Mouse (Mus musculus): ENCODE results near the gene Rpap1. TPM values are rescaled to one million over a fixed set of nuclear protein-coding genes. Genes with fewer than 3 reads are reported as not detected.

Rpap1 gene
- 26.1 and 26.7 TPM in 2 replicates for polyA plus RNA-seq (2015; fragmentation: Nextera tagmentation; extraction: Ambion mirVana)

- peak; percentile 96 for ATAC-seq (ENCODE audit: insufficient read depth, low FRiP score)
Observed at GRCm38 (mm10) chr2:119787206-119787883, at the start of gene Rpap1. Gene Rpap1 (minus strand): TSS chr2:119787537.

GRCm38 (mm10) chr2:119834231-119834630 lies 46.9 kb upstream of the Rpap1 start:
- no peak overlapping the region for H3K4me2 ChIP-seq (ENCODE audit: low read depth, low read length)
- WGBS = 77% methylated on average over 4 of the region's 4 CpGs
- no peaks in the 10 kb centered on the region for H3K9me3 ChIP-seq (replicated peaks; ENCODE audit: control insufficient read depth, low read length)

More at GRCm38 (mm10) chr2:119787206-119787883, at the start of gene Rpap1:
- Histone ChIP-seq H3K9ac (ENCODE audit: low read length) (peak within 1 kb of the TSS; percentile 76), H3K4me2 (ENCODE audit: low read depth, low read length) (peak within 1 kb of the TSS; percentile 75), H3K36me3 (ENCODE audit: control insufficient read depth, insufficient read depth, low read length) (peaks cover 5% of the 10 kb centered on the region; the same call in 1 of the 2 replicates), H3K4me3 (replicated peaks; ENCODE audit: low read length) (peak within 1 kb of the TSS; percentile 65), H3K9me3 (replicated peaks; ENCODE audit: control insufficient read depth, low read length) (0 out of 2 replicates have a peak, but pooled peaks cover 5% of the 10 kb centered on the region), H3K4me1 (ENCODE audit: control insufficient read depth, insufficient read depth, low read length) (peaks cover 6% of the 10 kb centered on the region), H3K27ac (ENCODE audit: low read length) (peak within 1 kb of the TSS; percentile 77), H3K27me3 (ENCODE audit: control insufficient read depth, insufficient read depth, low read length) (no peaks in the 10 kb centered on the region)
- under 1% methylated on average over 44 of the region's 44 CpGs for WGBS

GRCm38 (mm10) chr2:119830579-119830978 lies 43.2 kb upstream of the Rpap1 start:
- no peaks in the 10 kb centered on the region for H3K36me3 ChIP-seq (ENCODE audit: control insufficient read depth, insufficient read depth, low read length)
- WGBS = 75% methylated on average over 2 of the region's 2 CpGs
- no peak for ATAC-seq (ENCODE audit: insufficient read depth, low FRiP score)
- H3K9me3 ChIP-seq (replicated peaks; ENCODE audit: control insufficient read depth, low read length) = no peaks in the 10 kb centered on the region
- H3K4me2 ChIP-seq (ENCODE audit: low read depth, low read length) = no peak overlapping the region
- no peak overlapping the region for H3K27ac ChIP-seq (ENCODE audit: low read length)
- no peaks in the 10 kb centered on the region for H3K27me3 ChIP-seq (ENCODE audit: control insufficient read depth, insufficient read depth, low read length)
- no peaks in the 10 kb centered on the region for H3K4me1 ChIP-seq (ENCODE audit: control insufficient read depth, insufficient read depth, low read length)
- H3K9ac ChIP-seq (ENCODE audit: low read length) = no peak overlapping the region
- no peak overlapping the region for H3K4me3 ChIP-seq (replicated peaks; ENCODE audit: low read length)

More at GRCm38 (mm10) chr2:119834231-119834630, 46.9 kb upstream of the Rpap1 start:
- Histone ChIP-seq H3K4me1 (ENCODE audit: control insufficient read depth, insufficient read depth, low read length) (no peaks in the 10 kb centered on the region), H3K27me3 (ENCODE audit: control insufficient read depth, insufficient read depth, low read length) (no peaks in the 10 kb centered on the region), H3K9ac (ENCODE audit: low read length) (no peak overlapping the region), H3K4me3 (replicated peaks; ENCODE audit: low read length) (no peak overlapping the region), H3K27ac (ENCODE audit: low read length) (no peak overlapping the region), H3K36me3 (ENCODE audit: control insufficient read depth, insufficient read depth, low read length) (no peaks in the 10 kb centered on the region)
- no peak for ATAC-seq (ENCODE audit: insufficient read depth, low FRiP score)

GRCm38 (mm10) chr2:119821136-119821535 lies 33.8 kb upstream of the Rpap1 start:
- Histone ChIP-seq H3K27ac (ENCODE audit: low read length) (no peak overlapping the region), H3K4me3 (replicated peaks; ENCODE audit: low read length) (no peak overlapping the region), H3K27me3 (ENCODE audit: control insufficient read depth, insufficient read depth, low read length) (no peaks in the 10 kb centered on the region), H3K9ac (ENCODE audit: low read length) (no peak overlapping the region), H3K4me1 (ENCODE audit: control insufficient read depth, insufficient read depth, low read length) (peaks cover 4% of the 10 kb centered on the region; the same call in 1 of the 2 replicates), H3K36me3 (ENCODE audit: control insufficient read depth, insufficient read depth, low read length) (no peaks in the 10 kb centered on the region), H3K9me3 (replicated peaks; ENCODE audit: control insufficient read depth, low read length) (no peaks in the 10 kb centered on the region), H3K4me2 (ENCODE audit: low read depth, low read length) (no peak overlapping the region)
- 78% methylated on average over 9 of the region's 9 CpGs for WGBS
- ATAC-seq (ENCODE audit: insufficient read depth, low FRiP score) = no peak

GRCm38 (mm10) chr2:119818668-119819272 lies 31.4 kb upstream of the Rpap1 start:
- no peak overlapping the region for H3K4me2 ChIP-seq (ENCODE audit: low read depth, low read length)
- WGBS = 37% methylated on average over 9 of the region's 9 CpGs
- H3K36me3 ChIP-seq (ENCODE audit: control insufficient read depth, insufficient read depth, low read length) = no peaks in the 10 kb centered on the region
- H3K9ac ChIP-seq (ENCODE audit: low read length) = no peak overlapping the region
- no peaks in the 10 kb centered on the region for H3K27me3 ChIP-seq (ENCODE audit: control insufficient read depth, insufficient read depth, low read length)
- no peaks in the 10 kb centered on the region for H3K9me3 ChIP-seq (replicated peaks; ENCODE audit: control insufficient read depth, low read length)
- peaks cover 9% of the 10 kb centered on the region; the same call in 1 of the 2 replicates for H3K4me1 ChIP-seq (ENCODE audit: control insufficient read depth, insufficient read depth, low read length)
- ATAC-seq (ENCODE audit: insufficient read depth, low FRiP score) = peak; percentile 72; the same call in 1 of the 2 replicates
- peak overlapping the region; percentile 85 for H3K27ac ChIP-seq (ENCODE audit: low read length)
- H3K4me3 ChIP-seq (replicated peaks; ENCODE audit: low read length) = no peak overlapping the region

GRCm38 (mm10) chr2:119817047-119817446 lies 29.7 kb upstream of the Rpap1 start:
- no peak overlapping the region for H3K4me2 ChIP-seq (ENCODE audit: low read depth, low read length)
- WGBS = 86% methylated on average over 5 of the region's 5 CpGs
- H3K4me1 ChIP-seq (ENCODE audit: control insufficient read depth, insufficient read depth, low read length) = peaks cover 9% of the 10 kb centered on the region; the same call in 1 of the 2 replicates
- no peaks in the 10 kb centered on the region for H3K9me3 ChIP-seq (replicated peaks; ENCODE audit: control insufficient read depth, low read length)
- H3K9ac ChIP-seq (ENCODE audit: low read length) = peak overlapping the region; percentile 37; the same call in 1 of the 2 replicates
- no peaks in the 10 kb centered on the region for H3K27me3 ChIP-seq (ENCODE audit: control insufficient read depth, insufficient read depth, low read length)
- H3K4me3 ChIP-seq (replicated peaks; ENCODE audit: low read length) = no peak overlapping the region
- no peak overlapping the region for H3K27ac ChIP-seq (ENCODE audit: low read length)
- no peaks in the 10 kb centered on the region for H3K36me3 ChIP-seq (ENCODE audit: control insufficient read depth, insufficient read depth, low read length)
- no peak; the same call in 1 of the 2 replicates for ATAC-seq (ENCODE audit: insufficient read depth, low FRiP score)

- no peak for ATAC-seq (ENCODE audit: insufficient read depth, low FRiP score)
- Histone ChIP-seq H3K36me3 (ENCODE audit: control insufficient read depth, insufficient read depth, low read length) (no peaks in the 10 kb centered on the region), H3K4me1 (ENCODE audit: control insufficient read depth, insufficient read depth, low read length) (peaks cover 9% of the 10 kb centered on the region; the same call in 1 of the 2 replicates), H3K4me3 (replicated peaks; ENCODE audit: low read length) (no peak overlapping the region), H3K9me3 (replicated peaks; ENCODE audit: control insufficient read depth, low read length) (no peaks in the 10 kb centered on the region), H3K27ac (ENCODE audit: low read length) (no peak overlapping the region), H3K9ac (ENCODE audit: low read length) (peak overlapping the region; percentile 37; the same call in 1 of the 2 replicates), H3K27me3 (ENCODE audit: control insufficient read depth, insufficient read depth, low read length) (no peaks in the 10 kb centered on the region), H3K4me2 (ENCODE audit: low read depth, low read length) (no peak overlapping the region)
- 94% methylated on average over 13 of the region's 13 CpGs for WGBS
Observed at GRCm38 (mm10) chr2:119816611-119817010, 29.3 kb upstream of the Rpap1 start.

- ATAC-seq (ENCODE audit: insufficient read depth, low FRiP score) = peak; percentile 48
- Histone ChIP-seq H3K4me1 (ENCODE audit: control insufficient read depth, insufficient read depth, low read length) (peaks cover 9% of the 10 kb centered on the region; the same call in 1 of the 2 replicates), H3K9me3 (replicated peaks; ENCODE audit: control insufficient read depth, low read length) (no peaks in the 10 kb centered on the region), H3K27ac (ENCODE audit: low read length) (peak overlapping the region; percentile 14; the same call in 1 of the 2 replicates), H3K36me3 (ENCODE audit: control insufficient read depth, insufficient read depth, low read length) (no peaks in the 10 kb centered on the region), H3K27me3 (ENCODE audit: control insufficient read depth, insufficient read depth, low read length) (no peaks in the 10 kb centered on the region), H3K4me2 (ENCODE audit: low read depth, low read length) (no peak overlapping the region), H3K9ac (ENCODE audit: low read length) (no peak overlapping the region), H3K4me3 (replicated peaks; ENCODE audit: low read length) (no peak overlapping the region)
- 57% methylated on average over 7 of the region's 7 CpGs for WGBS
Observed at GRCm38 (mm10) chr2:119814376-119814933, 27.1 kb upstream of the Rpap1 start.
